Mouse (Mus musculus) ES-Bruce4 (cell line): ENCODE results near the gene Bdh2.

Experiments
- CTCF ChIP-seq: IDR thresholded peaks from one replicate; pipeline ENCODE4 v1.8.1; 2011; ENCODE audit warnings: low read depth, low read length
- EP300 ChIP-seq: IDR thresholded peaks from 2 replicates; pipeline ENCODE4 v1.6.1; 2011; ENCODE audit warnings: low read depth, low read length; ENCODE audit not compliant: insufficient read depth

- no peak for TF ChIP-seq CTCF
- TF ChIP-seq EP300: no peak
Observed at GRCm38 (mm10) chr3:135246828-135247227, 34.2 kb upstream of the Bdh2 start.
